Mouse (Mus musculus): ENCODE measurements at regions not wholly inside any gene's neighbourhood (a gene's known extent, or its start where the extent isn't known, plus 50 kb on each side); places are given as distances from the start of the nearest gene placed in this dataset.
"Not testable (repeated sequence)": the region's sequence is repeated elsewhere in the genome, so short reads cannot be mapped to it uniquely, and the experiment has no call there.

DNA sequence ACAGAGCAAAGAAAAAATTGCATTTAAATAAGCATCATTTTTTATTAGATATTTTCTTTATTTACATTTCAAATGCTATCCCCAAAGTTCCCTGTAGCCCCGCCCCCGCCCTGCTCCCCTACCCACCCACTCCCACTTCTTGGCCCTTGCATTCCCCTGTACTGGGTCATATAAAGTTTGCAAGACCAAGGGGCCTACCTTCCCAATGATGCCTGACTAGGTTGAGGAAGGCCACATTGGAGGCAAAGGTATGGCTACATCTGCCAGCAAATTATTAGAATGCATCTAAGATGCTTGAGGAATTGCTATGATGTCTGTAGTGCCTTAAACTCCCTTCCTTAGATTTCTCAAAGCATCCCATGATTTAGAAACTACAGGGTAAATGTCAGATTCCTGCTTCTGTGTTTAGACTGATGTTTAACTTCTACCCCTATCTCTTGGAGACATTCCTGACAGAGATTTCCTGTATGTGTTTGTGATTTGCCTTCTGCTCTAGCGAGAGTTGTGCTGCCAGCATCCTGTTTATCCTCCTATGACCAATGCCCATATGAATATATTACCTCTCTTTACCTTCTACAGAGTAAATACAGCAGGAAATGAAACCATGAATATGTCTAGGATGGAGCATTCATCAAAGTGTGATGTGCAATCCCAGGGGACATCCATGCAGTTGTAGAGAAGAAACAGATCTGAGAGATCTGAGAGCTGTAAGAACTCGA lies 956.2 kb downstream of the Diaph3 start:
- no peak for DNase-seq (ENCODE audit: low spot score)

DNA sequence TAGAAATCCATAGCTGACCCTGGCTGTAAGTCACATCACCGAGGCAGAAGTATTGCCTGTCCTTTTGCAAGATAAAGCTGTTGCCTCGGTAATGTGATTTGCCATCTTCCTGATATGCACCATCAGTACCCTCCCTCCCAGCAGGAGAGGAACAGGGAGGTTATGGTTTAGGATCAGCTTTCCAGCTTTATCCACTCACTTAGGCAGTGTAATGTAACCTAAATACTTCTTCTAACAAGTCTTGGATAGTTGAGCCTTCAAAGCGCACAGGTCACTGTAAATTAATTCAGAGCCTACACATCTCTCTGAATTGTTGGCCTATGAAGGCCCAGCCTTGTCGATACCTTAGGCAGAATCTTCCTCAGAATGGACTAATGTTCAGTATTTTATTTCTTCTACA lies 962.5 kb downstream of the Diaph3 start:
- DNase-seq (ENCODE audit: low spot score) = no peak

DNA sequence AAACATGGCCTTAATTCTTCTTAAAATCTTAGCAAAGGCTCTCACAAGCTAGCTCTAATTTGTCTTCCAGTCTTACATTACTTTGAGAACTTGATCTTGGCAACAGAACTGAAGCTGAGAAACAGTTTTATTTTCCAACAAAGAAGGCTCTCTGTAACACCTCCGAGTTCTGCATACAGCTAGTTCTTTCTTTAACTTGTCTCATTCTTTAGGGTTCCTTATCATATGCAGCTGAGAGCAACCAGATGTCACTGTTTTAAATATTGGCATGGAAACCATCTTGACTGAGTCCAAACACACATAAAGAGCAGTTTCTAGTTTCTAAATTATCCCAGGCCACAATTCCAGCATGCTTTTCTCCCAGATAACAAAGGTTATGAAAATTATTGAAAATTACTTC lies 969.9 kb downstream of the Diaph3 start:
- DNase-seq (ENCODE audit: low spot score) = no peak

DNA sequence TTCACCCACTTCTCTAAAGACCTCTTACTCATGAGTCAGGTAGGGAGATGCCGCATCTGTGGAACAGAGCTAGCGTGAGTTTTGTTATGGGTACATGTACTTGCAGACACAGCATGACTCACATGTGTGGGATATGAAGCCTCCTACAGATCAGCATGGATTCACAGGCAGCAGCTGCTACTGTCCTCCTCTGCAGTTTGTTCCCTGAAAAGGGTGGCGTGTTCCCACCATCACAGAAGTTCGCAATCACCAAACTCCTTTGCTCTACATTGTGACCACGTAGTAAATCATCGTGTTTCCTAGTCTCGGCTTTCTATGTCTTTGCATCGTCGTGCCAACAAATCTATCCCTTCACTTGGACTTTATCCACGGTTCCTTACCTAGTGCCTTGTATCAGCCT lies 981.9 kb downstream of the Diaph3 start:
- DNase-seq (ENCODE audit: low spot score) = no peak

DNA sequence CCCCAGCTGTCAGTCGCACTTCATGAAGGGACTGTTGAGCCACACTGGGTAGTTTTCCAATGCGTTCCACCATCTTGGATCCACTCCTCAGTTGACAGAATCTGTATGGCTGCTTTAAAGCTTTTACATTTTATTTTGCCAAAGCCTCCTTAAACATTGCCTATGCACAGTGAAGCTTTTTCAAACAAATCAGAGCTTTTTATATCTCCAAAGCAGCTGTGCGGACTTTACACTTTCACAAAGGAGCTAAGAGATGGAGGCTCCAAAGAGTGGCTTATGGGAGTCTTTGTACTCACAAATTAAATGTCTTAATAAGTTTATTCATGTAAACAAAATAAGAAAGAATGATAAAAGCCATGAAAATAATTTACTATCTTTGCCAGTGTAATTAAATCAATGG lies 986.3 kb downstream of the Diaph3 start:
- no peak for DNase-seq (ENCODE audit: low spot score)

DNA sequence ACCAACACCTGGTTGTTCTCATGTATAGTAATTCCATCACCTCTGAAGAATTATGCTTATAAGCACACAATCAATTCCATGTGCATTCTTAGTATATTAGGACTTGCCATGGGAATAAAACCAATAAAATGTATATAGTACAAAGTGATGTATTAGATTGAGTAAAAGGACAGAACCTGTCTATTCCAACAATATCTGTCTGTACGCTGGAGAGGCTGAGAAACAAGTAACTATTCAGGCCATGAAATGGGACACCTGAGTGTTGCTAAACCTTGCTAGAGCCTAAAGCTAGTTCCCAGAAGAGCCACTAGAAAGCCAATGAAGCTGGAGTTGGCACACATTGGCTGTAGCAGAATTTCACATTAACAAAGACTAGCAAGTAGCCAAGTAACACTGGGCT lies 989.8 kb downstream of the Diaph3 start:
- no peak for DNase-seq (ENCODE audit: low spot score)

DNA sequence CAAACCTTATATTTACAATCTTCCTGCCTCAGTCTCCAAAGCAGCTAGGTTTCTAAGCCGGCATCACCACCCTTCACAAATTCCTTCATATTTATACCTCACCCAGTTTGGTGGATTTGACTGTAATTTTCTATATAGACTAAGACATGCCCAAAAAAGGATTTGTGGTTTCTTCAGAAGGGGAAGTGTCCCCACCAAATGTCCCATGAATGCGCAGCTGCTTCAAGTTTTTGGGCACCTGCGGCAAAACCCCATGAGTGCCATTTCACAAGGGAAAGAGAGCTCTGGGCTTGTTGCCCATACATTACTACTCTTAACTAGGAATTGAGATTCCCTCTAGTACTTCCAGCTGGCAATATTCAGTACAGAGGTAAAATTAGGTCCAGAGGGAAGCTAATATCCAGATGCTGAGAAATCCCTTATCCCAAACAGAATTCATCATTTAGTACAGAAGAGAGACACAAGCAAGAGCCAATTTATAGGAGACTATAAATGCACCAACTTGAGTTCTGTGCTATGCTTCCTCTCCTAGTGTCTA lies 990.6 kb downstream of the Diaph3 start:
- DNase-seq (ENCODE audit: low spot score) = no peak

DNA sequence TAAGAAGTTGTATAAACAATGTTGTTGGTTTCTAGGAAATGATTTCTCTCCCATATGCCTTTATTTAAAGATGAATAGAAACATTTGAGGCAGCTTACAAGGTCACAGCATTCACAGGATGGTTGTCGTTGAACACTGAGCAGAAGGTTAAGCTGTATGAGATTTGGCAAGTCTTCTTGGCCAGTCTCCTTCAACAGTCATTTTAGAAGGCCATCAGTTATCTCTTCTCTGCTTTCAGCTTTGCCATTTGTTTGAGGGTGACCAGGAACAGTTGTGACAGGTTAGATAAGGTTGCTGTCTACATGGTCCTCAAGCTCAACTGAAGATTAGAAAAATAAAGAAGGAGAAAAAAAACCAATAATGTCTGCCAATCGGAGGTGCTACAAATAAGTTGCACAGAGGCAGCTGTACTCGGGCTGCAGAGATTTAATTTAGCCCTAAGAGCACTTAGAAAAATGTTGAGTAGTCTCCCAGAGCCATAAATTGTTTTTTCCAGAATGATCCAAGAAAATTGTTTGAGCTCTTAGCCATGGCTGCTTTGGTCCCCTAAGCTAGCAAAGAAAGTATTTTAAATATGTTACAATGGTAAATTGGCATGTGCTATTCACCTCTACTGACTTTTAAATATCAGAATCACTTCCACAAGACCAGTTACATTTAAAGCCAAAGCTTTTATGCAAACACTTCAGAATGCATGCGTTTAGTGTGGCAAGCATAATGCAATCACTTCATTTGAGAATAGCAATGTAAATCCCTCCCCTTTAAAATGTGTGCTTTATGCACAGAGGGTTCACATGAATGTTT lies 1025.6 kb downstream of the Diaph3 start:
- DNase-seq (ENCODE audit: low spot score) = no peak

DNA sequence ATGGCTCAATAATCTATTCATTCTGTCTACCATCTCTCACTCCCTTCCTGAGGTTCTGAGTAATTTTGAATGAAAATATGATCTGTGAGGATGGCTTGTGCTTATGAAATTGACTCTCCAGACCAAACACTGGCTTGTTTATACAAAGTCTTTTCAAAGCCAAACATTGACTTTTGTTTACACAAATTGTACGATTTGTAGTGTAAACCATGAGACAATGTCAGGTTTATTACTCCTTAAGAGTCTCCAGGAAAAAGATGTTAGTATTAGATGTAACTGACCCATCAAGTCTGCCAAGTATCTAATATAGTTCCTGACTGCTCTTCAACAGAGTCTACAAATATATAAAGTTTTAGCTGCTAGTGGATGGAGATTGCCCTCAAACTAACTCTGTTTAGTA lies 1039.5 kb downstream of the Diaph3 start:
- no peak for DNase-seq (ENCODE audit: low spot score)

DNA sequence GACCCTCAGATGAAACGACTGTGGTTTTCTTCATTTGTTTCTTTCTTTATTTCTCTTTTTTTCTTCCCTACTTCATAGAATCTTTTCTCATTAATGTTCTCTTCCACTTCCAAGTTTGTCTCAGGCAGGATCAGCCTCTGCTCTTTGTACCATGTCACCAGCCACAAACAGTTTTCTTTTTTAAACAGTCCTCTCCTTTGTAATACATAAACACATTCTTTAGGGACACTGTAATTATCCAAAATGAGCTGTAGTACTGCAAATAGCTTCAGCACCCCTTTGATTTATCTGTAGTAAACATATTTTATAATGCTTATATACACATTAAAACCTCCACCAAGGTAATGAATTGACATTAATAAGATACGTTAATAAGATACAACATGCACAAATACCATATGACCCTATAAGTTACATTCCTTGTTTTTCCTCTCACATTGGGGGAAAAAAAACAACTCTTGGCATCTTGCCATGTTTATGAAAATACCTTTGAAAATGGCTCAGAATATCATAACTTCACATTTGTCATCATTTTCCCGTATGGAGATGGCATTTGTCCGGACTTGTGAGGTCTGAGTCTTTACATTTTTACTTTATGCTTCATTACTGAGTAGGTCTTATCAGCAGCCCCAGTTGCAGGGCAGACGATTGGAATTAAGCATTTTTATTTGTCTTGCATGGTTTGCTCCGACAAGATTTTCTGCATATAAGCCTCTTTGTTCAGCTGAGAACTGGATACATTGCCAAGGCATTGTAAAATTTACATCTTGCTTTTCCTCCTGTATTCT lies 1070.5 kb downstream of the Diaph3 start:
- DNase-seq (ENCODE audit: low spot score) = no peak

DNA sequence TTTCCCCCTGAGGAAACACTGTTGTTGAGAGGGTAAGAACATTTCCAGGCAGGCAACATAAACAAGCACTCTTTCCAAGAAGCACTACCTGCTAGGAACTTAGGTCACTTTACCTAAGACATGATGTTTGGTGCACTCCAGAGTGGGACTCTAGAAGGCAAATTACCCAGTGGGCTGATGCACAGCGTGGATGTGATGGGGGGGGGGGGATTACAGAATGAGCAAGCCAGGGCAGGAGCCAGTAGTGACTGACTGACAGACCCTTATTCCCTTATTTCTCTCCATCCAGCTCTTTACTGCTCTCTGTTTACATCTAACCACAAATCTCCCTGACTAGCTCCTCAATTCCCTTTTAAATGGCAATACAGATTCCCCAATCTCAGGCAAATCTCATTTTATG lies 1071.7 kb downstream of the Diaph3 start:
- no peak for DNase-seq (ENCODE audit: low spot score)

DNA sequence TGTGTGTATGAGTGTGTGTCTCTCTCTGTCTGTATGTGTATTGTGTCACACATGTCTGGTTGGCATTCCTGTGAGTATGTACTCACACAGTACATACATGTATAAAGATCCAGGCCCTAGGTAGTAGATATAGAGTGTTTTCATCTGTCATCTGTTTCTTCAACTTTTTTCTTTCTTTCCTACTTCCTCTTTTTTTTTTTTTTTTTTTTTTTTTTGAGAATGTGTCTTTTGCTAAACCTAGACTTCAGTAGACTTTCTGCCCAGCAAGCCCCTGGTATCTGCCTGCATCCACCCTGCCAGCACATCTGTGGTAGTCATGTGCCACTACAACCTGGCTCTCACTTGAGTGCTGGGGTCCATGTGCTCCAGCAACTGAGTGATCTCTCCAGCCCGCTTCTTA lies 1073.3 kb downstream of the Diaph3 start:
- DNase-seq (ENCODE audit: low spot score) = no peak

DNA sequence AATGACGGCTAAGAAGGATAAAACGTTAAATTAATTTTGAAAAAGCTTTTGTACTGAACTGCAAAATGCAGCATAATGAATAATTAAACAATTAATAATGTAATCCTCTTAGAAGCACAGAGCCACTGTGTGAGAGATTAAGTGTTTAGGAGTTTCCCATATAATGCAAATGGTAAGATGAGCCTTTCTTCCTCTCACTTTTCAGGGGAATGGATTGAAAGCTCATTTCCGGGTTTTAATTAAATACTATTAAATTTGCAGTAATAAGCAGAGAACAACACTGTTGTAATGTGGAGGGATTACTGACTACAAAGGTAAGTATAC lies 1077.5 kb downstream of the Diaph3 start:
- no peak for DNase-seq (ENCODE audit: low spot score)

DNA sequence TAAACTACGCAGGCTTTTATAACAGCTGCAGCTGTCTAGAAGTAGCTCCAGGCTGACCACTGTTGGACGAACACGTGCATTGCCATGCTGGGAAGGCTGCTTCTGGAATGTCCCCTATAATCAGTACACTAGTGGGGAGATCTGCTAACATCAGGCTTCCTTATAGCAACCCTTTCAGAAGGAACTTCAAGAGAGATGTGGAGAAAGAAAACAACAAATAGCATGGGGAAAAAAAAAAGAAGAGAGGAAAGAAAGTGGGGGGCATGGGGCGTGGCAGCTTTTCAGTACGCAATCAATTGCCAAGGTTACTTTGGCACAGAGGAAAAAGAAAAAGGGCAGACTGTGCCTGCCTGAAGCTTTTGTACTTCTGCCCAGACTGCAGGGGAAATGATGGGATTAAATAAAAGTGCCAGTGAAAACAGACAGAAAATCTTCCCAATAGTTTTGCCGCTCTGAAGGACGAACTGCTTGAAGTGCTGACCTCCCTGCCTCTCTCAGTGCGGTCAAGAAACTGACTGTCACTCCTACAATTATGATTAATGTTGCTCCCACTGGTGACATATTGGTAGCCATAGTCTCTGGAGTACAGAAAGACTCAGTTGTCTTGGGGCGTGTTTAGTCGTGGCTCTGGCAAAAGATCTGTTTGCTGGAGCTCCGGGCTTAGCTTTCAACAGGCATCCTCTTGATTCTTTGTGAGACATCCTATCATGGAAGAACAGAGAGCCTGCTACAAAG lies 1078.0 kb downstream of the Diaph3 start:
- DNase-seq (ENCODE audit: low spot score) = no peak

DNA sequence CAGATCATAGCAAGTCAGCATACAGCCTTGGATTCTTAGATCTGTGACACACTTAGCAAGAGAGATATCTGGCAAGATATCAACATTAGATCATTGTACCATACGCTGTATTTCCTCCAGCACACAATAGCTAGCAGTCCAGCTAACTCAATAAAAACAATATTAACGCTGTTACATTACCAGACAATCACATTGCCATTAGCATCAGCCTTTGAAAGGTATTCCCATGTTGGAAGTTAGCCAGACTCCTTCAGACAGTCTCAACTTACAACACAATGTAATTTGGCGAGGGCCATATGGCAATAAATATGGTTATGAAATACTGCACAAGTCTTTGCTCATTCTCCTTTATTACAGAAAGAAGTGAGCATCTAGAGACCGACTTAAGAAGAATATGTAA lies 1084.0 kb downstream of the Diaph3 start:
- no peak for DNase-seq (ENCODE audit: low spot score)

DNA sequence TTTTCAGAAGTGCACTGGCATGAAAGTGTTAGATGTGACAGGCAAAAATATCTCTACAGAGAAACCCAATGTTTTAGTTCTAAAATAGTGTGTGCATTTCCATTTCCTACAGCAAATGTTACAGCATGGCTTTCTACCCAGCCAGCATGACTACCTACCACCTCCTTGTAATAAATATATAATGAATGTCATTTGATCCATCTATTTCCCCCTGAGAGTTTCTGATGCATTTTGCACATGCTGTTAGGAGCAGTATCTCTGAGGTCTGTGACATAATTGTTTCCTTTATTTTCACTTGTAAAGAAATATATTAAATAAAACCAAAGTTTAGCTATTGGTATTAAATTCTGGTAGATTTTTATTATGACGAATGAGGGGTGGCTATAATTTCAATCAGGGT lies 1086.4 kb downstream of the Diaph3 start:
- no peak for DNase-seq (ENCODE audit: low spot score)

DNA sequence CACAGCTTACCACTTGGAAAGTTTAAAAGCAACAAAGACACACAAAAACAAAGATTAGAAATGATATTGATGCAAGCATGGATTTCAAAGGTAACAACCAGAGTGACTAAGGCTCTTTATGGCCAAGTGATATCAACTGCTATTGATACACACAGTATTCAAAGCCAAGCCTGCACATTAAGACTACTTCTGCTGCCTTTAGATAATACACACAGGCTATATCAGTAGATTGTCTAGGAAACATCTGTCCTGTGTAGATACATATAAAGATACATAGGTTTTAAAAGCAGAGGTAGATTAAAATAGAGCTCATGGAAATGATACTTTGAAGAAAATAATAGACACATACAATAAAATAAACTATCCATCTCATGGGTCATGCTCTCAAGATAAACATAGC lies 1111.6 kb downstream of the Diaph3 start:
- DNase-seq (ENCODE audit: low spot score) = no peak

DNA sequence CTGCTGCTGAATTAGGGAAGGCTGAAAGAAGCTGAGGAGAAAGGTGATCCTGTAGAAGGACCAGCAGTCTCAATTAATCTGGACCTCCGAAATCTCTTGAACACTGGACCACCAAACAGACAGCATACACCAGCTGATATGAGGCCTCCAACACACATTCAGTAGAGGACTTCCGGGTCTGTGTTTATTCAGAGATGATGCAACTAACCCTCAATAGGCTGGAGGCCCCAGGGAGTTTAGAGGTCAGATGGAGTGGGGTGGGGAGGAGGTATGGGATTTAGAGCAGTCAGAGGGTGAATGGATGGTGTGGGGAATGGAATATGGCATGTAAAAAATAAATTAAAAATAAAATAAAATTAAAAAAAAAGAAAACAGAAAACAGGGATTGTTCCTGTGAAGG lies 1123.4 kb downstream of the Diaph3 start:
- not testable (repeated sequence) for DNase-seq (ENCODE audit: low spot score)

Measured in testis, postnatal 14 days (tissue).